Mouse (Mus musculus) layer of hippocampus, adult 11-12 months (tissue): ENCODE results near the gene Reps1.

ENCODE experiments used
- DNase-seq: peaks from one replicate; pipeline ENCODE4 v3.0.0; 2022; ENCODE audit warnings: low spot score

Reps1 gene

GRCm38 (mm10) chr10:18139615-18140014 lies 84.0 kb downstream of the Reps1 start:
- no peak for DNase-seq

DNA sequence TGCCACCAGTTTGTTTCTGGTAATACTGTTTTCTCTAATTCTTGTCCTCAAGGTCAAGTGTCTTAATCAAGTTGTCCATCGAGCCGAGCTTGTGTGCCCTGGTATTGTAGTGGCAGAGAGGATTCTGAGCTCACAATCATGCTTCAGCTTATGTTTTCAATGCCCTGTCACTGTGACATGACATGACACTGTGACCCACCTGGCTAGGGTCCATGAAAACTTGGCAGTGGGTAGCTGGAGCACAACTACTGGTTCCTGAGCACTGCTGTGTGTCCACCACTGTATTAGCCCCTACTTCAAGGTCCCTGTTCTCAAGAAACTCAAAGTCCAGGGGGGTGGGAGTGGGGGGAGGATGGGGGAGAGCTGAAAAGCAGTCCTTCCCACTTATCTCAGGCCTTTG lies 85.7 kb downstream of the Reps1 start:
- DNase-seq = no peak

GRCm38 (mm10) chr10:18142231-18142630 lies 86.6 kb downstream of the Reps1 start:
- DNase-seq = no peak

DNA sequence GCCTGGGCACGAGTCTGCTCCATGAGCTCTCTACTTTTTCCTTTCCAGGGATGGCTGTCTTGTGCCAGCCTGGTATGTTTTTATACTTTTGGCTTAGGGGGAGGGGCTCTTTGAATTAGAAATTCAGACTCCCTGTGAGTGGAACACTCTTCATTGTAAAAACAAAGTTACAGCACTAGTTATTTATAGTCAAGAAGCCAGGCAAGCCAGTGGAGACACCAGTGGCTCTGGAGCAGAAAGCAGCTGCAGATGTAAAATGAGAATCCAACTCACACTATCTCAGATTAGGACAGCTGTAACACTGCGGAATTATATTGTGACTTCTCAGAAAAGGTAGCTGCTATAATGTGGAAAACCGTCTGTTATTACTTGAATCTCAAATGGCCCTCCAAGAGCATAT lies 91.6 kb downstream of the Reps1 start:
- DNase-seq = no peak

GRCm38 (mm10) chr10:18162435-18162971 lies 106.8 kb downstream of the Reps1 start:
- DNase-seq = no peak
